Mouse (Mus musculus): ENCODE results near the gene BC030499. TPM values are rescaled to one million over a fixed set of nuclear protein-coding genes. Genes with fewer than 3 reads are reported as not detected.
"Not testable (repeated sequence)": the region's sequence is repeated elsewhere in the genome, so short reads cannot be mapped to it uniquely, and the experiment has no call there.

BC030499 gene
- total RNA-seq (2021) = 10 to 100 TPM; 15.3 to 19.1 TPM

- intact Hi-C loops (cut with DNase I) = no loop called here
Measured at GRCm38 (mm10) chr11:78290654-78291053, at the start of gene BC030499. Gene BC030499, plus strand, starts transcription at chr11:78290841.

GRCm38 (mm10) chr11:78245261-78245626, 45.4 kb upstream of the BC030499 start:
- intact Hi-C loops (cut with DNase I) = no loop called here
- DNase-seq (ENCODE audit: low spot score in 2 of 2) = no peak

More at GRCm38 (mm10) chr11:78290654-78291053, at the start of gene BC030499:
- DNase-seq (ENCODE audit: low spot score in 2 of 2) = peak; percentile 42 to 81

- peak; percentile 88 to 94 for DNase-seq (ENCODE audit: low spot score in 2 of 2)
- intact Hi-C loops (cut with DNase I) = loop anchor here (2.0 kb wide), 1 partner anchor 15 kb away; the partner anchor contains the start of gene 2610507B11Rik
Measured at GRCm38 (mm10) chr11:78245627-78246317, 44.9 kb upstream of the BC030499 start, which contains the start of the genes Sdf2 and Supt6. Gene Sdf2, plus strand, starts transcription at chr11:78245746. Gene Supt6, minus strand, starts transcription at chr11:78245987.

- no peak for DNase-seq (ENCODE audit: low spot score in 2 of 2)
- intact Hi-C loops (cut with DNase I) = loop anchor here (2.0 kb wide), 1 partner anchor 14 kb away; the partner anchor contains the start of gene 2610507B11Rik
Measured at GRCm38 (mm10) chr11:78246318-78247011, 44.2 kb upstream of the BC030499 start.

GRCm38 (mm10) chr11:78247012-78247348, 43.7 kb upstream of the BC030499 start:
- DNase-seq (ENCODE audit: low spot score in 2 of 2) = no peak
- intact Hi-C loops (cut with DNase I) = loop anchor here (2.0 kb wide), 1 partner anchor 14 kb away; the partner anchor contains the start of gene 2610507B11Rik

- no peak for DNase-seq (ENCODE audit: low spot score in 2 of 2)
- intact Hi-C loops (cut with DNase I) = loop anchor here (2.0 kb wide), 1 partner anchor 13 kb away; the partner anchor contains the start of gene 2610507B11Rik
Measured at GRCm38 (mm10) chr11:78247727-78248140, 42.9 kb upstream of the BC030499 start.

- intact Hi-C loops (cut with DNase I) = no loop called here
- peak in 1 of 2 experiments; percentile 23 for DNase-seq (ENCODE audit: low spot score in 2 of 2)
Measured at GRCm38 (mm10) chr11:78256618-78257017, 34.0 kb upstream of the BC030499 start.

- intact Hi-C loops (cut with DNase I) = loop anchor here (2.0 to 5.0 kb wide), 2 partner anchors 14 to 87 kb away; no protein-coding TSS in a partner anchor
- DNase-seq (ENCODE audit: low spot score in 2 of 2) = no peak
Measured at GRCm38 (mm10) chr11:78260489-78261258, 30.0 kb upstream of the BC030499 start.

- intact Hi-C loops (cut with DNase I) = loop anchor here (2.0 to 5.0 kb wide), 2 partner anchors 15 to 86 kb away; no protein-coding TSS in a partner anchor
Measured at GRCm38 (mm10) chr11:78261380-78262352, 29.0 kb upstream of the BC030499 start, which contains the start of gene 2610507B11Rik. Gene 2610507B11Rik, plus strand, starts transcription at chr11:78261752.

GRCm38 (mm10) chr11:78262550-78262949, 28.1 kb upstream of the BC030499 start:
- peak; percentile 28 to 65 for DNase-seq (ENCODE audit: low spot score in 2 of 2)
- intact Hi-C loops (cut with DNase I) = loop anchor here (5.0 kb wide), 1 partner anchor 85 kb away; no protein-coding TSS in a partner anchor

More at GRCm38 (mm10) chr11:78261380-78262352, 29.0 kb upstream of the BC030499 start, which contains the start of gene 2610507B11Rik:
- DNase-seq (ENCODE audit: low spot score in 2 of 2) = peak; percentile 89 to 92

GRCm38 (mm10) chr11:78265571-78265970, 25.1 kb upstream of the BC030499 start:
- intact Hi-C loops (cut with DNase I) = loop anchor here (2.0 to 5.0 kb wide), 2 partner anchors 19 to 38 kb away; no protein-coding TSS in a partner anchor

GRCm38 (mm10) chr11:78271986-78272385, 18.7 kb upstream of the BC030499 start:
- DNase-seq (ENCODE audit: low spot score in 2 of 2) = peak; percentile 73 to 87
- intact Hi-C loops (cut with DNase I) = no loop called here

More at GRCm38 (mm10) chr11:78265571-78265970, 25.1 kb upstream of the BC030499 start:
- no peak for DNase-seq (ENCODE audit: low spot score in 2 of 2)

- DNase-seq (ENCODE audit: low spot score in 2 of 2) = no peak
- intact Hi-C loops (cut with DNase I) = loop anchor here (5.0 kb wide), 1 partner anchor 53 kb away; no protein-coding TSS in a partner anchor
Measured at GRCm38 (mm10) chr11:78275596-78275995, 15.0 kb upstream of the BC030499 start.

GRCm38 (mm10) chr11:78276169-78276568, 14.5 kb upstream of the BC030499 start:
- intact Hi-C loops (cut with DNase I) = loop anchor here (5.0 kb wide), 1 partner anchor 54 kb away; no protein-coding TSS in a partner anchor
- not testable (repeated sequence) for DNase-seq (ENCODE audit: low spot score in 2 of 2)

- no peak for DNase-seq (ENCODE audit: low spot score in 2 of 2)
Measured at GRCm38 (mm10) chr11:78278853-78279252, 11.8 kb upstream of the BC030499 start.

GRCm38 (mm10) chr11:78279586-78279985, 11.1 kb upstream of the BC030499 start:
- DNase-seq (ENCODE audit: low spot score in 2 of 2) = no peak
- intact Hi-C loops (cut with DNase I) = loop anchor here (5.0 kb wide), 1 partner anchor 57 kb away; no protein-coding TSS in a partner anchor

More at GRCm38 (mm10) chr11:78278853-78279252, 11.8 kb upstream of the BC030499 start:
- intact Hi-C loops (cut with DNase I) = loop anchor here (5.0 kb wide), 1 partner anchor 57 kb away; no protein-coding TSS in a partner anchor

GRCm38 (mm10) chr11:78289146-78289763, 1.4 kb upstream of the BC030499 start:
- intact Hi-C loops (cut with DNase I) = no loop called here
- DNase-seq (ENCODE audit: low spot score in 2 of 2) = no peak
